Mouse (Mus musculus): ENCODE data around the gene Mrps27.

DNA sequence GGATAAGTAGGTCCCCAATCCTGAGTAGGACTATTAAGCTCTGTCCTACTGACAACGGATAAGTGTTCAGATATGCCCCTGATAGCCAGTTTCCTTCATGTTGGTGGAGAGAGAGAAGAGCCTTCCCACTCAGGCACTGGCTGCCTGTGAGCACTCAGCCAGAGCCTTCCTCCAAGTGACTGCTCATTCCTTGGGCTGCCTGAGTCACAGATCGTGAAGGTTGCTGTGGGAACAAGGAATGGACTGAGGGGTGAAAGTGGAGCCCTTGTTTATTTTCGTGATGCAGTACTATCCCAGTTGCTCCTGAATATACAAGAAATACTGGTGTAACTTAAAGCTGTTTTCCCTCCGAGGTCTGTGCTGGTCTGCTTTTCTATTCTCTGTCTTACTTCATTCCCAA lies 54.8 kb downstream of the Mrps27 start:
- TF ChIP-seq USF1 (IDR thresholded peaks at IDR 0.05; ENCODE audit: low read depth, low read length) (no peak), JUND (conservative IDR thresholded peaks at IDR 0.05; ENCODE audit: low read depth, low read length) (no peak), NRF1 (IDR thresholded peaks at IDR 0.05; ENCODE audit: low read depth, low read length) (no peak), MAX (IDR thresholded peaks at IDR 0.05; ENCODE audit: low read length) (no peak), KAT2A (IDR thresholded peaks at IDR 0.05; ENCODE audit: insufficient replicate concordance, low read length) (no peak), E2F4 (IDR thresholded peaks at IDR 0.05; ENCODE audit: insufficient replicate concordance, low read depth, low read length) (no peak), CTCF (conservative IDR thresholded peaks at IDR 0.05 in 1 of 2, IDR thresholded peaks at IDR 0.05 in 1 of 2; ENCODE audit: low read depth in 2 of 2, low read length in 2 of 2) (no peak), CHD2 (IDR thresholded peaks at IDR 0.05; ENCODE audit: low read length) (no peak), ZNF384 (IDR thresholded peaks at IDR 0.05; ENCODE audit: low read depth, low read length) (no peak), BHLHE40 (IDR thresholded peaks at IDR 0.05; ENCODE audit: low read depth, low read length) (no peak)
